Mouse (Mus musculus) right cerebral cortex, postnatal 14 days (tissue): ENCODE results near the gene Gm6034.
A peak's percentile ranks its signal among the peaks of the same experiment; 100 is the strongest.
"Not testable (repeated sequence)": the region's sequence is repeated elsewhere in the genome, so short reads cannot be mapped to it uniquely, and the experiment has no call there.

Experiments
- DNase-seq: peaks from one replicate; pipeline ENCODE4 v3.0.0; 2022

The Gm6034 gene

GRCm38 (mm10) chr17:36023710-36024654 lies 18.8 kb upstream of the Gm6034 start:
- no peak for DNase-seq

- no peak for DNase-seq
Measured at GRCm38 (mm10) chr17:36025197-36025596, 17.6 kb upstream of the Gm6034 start.

GRCm38 (mm10) chr17:36025901-36026300 lies 16.9 kb upstream of the Gm6034 start:
- DNase-seq = no peak

GRCm38 (mm10) chr17:36027663-36028062 lies 15.1 kb upstream of the Gm6034 start:
- no peak for DNase-seq

GRCm38 (mm10) chr17:36028879-36029619 lies 13.7 kb upstream of the Gm6034 start:
- DNase-seq = no peak

GRCm38 (mm10) chr17:36030046-36030702 lies 12.6 kb upstream of the Gm6034 start:
- DNase-seq = not testable (repeated sequence)

GRCm38 (mm10) chr17:36030703-36031582 lies 11.8 kb upstream of the Gm6034 start:
- not testable (repeated sequence) for DNase-seq

GRCm38 (mm10) chr17:36031583-36032331 lies 11.0 kb upstream of the Gm6034 start:
- DNase-seq = not testable (repeated sequence)

- DNase-seq = not testable (repeated sequence)
Measured at GRCm38 (mm10) chr17:36032351-36032875, 10.3 kb upstream of the Gm6034 start, which contains the start of gene H2-T23. H2-T23 (minus strand) TSS chr17:36032855.

GRCm38 (mm10) chr17:36034524-36034923 lies 8.2 kb upstream of the Gm6034 start:
- DNase-seq = not testable (repeated sequence)

- peak; percentile 49 for DNase-seq
Measured at GRCm38 (mm10) chr17:36035010-36035638, 7.6 kb upstream of the Gm6034 start.

- DNase-seq = not testable (repeated sequence)
Measured at GRCm38 (mm10) chr17:36036126-36036525, 6.6 kb upstream of the Gm6034 start.

GRCm38 (mm10) chr17:36040604-36041003 lies 2.2 kb upstream of the Gm6034 start:
- not testable (repeated sequence) for DNase-seq

GRCm38 (mm10) chr17:36042055-36042454 lies 706 bp upstream of the Gm6034 start:
- DNase-seq = not testable (repeated sequence)

- DNase-seq = no peak
Measured at GRCm38 (mm10) chr17:36043286-36043685, 525 bp downstream of the Gm6034 start.

- DNase-seq = not testable (repeated sequence)
Measured at GRCm38 (mm10) chr17:36057927-36058326, 15.2 kb downstream of the Gm6034 start.

GRCm38 (mm10) chr17:36058362-36058761 lies 15.6 kb downstream of the Gm6034 start, which contains the start of gene Gm11127:
Gm11127 (minus strand) TSS chr17:36058371.
- DNase-seq = not testable (repeated sequence)

GRCm38 (mm10) chr17:36060829-36061228 lies 18.1 kb downstream of the Gm6034 start:
- peak; percentile 96 for DNase-seq

GRCm38 (mm10) chr17:36081901-36082300 lies 39.1 kb downstream of the Gm6034 start:
- DNase-seq = not testable (repeated sequence)
